Mouse (Mus musculus): ENCODE measurements around the gene Ppp2r5a.

The Ppp2r5a gene

GRCm38 (mm10) chr1:191380843-191381242 is 22.2 kb downstream of the Ppp2r5a start:
- DNase-seq (ENCODE audit: low spot score in 2 of 2): no peak

GRCm38 (mm10) chr1:191378080-191378479 is 25.0 kb downstream of the Ppp2r5a start:
- DNase-seq (ENCODE audit: low spot score in 2 of 2): no peak

- no peak for DNase-seq (ENCODE audit: low spot score in 2 of 2)
Observed at GRCm38 (mm10) chr1:191375644-191375998, 27.5 kb downstream of the Ppp2r5a start.

- no peak for DNase-seq (ENCODE audit: low spot score in 2 of 2)
Observed at GRCm38 (mm10) chr1:191374993-191375643, 28.0 kb downstream of the Ppp2r5a start.

- DNase-seq (ENCODE audit: low spot score in 2 of 2): no peak
Observed at GRCm38 (mm10) chr1:191369140-191369539, 33.9 kb downstream of the Ppp2r5a start.

- no peak for DNase-seq (ENCODE audit: low spot score in 2 of 2)
Observed at GRCm38 (mm10) chr1:191368193-191368592, 34.9 kb downstream of the Ppp2r5a start.

GRCm38 (mm10) chr1:191364477-191364876 is 38.6 kb downstream of the Ppp2r5a start:
- DNase-seq (ENCODE audit: low spot score in 2 of 2): no peak

GRCm38 (mm10) chr1:191362412-191362811 is 40.7 kb downstream of the Ppp2r5a start:
- DNase-seq (ENCODE audit: low spot score in 2 of 2): no peak

- no peak for DNase-seq (ENCODE audit: low spot score in 2 of 2)
Observed at GRCm38 (mm10) chr1:191359478-191359877, 43.6 kb downstream of the Ppp2r5a start.

- DNase-seq (ENCODE audit: low spot score in 2 of 2): no peak
Observed at GRCm38 (mm10) chr1:191356936-191357335, 46.1 kb downstream of the Ppp2r5a start.

- DNase-seq (ENCODE audit: low spot score in 2 of 2): no peak
Observed at GRCm38 (mm10) chr1:191353836-191354235, 49.2 kb downstream of the Ppp2r5a start.

GRCm38 (mm10) chr1:191352786-191353488 is 50.1 kb downstream of the Ppp2r5a start:
- DNase-seq (ENCODE audit: low spot score in 2 of 2): peak in 1 of 2 experiments; percentile 35

GRCm38 (mm10) chr1:191350355-191350754 is 52.7 kb downstream of the Ppp2r5a start:
- DNase-seq (ENCODE audit: low spot score in 2 of 2): no peak

GRCm38 (mm10) chr1:191349486-191350037 is 53.5 kb downstream of the Ppp2r5a start:
- no peak for DNase-seq (ENCODE audit: low spot score in 2 of 2)

GRCm38 (mm10) chr1:191348996-191349395 is 54.1 kb downstream of the Ppp2r5a start:
- DNase-seq (ENCODE audit: low spot score in 2 of 2): no peak

- DNase-seq (ENCODE audit: low spot score in 2 of 2): no peak
Observed at GRCm38 (mm10) chr1:191348592-191348991, 54.5 kb downstream of the Ppp2r5a start.

- DNase-seq (ENCODE audit: low spot score in 2 of 2): no peak
Observed at GRCm38 (mm10) chr1:191347602-191348001, 55.5 kb downstream of the Ppp2r5a start.

- DNase-seq (ENCODE audit: low spot score in 2 of 2): no peak
Observed at GRCm38 (mm10) chr1:191340530-191340929, 62.5 kb downstream of the Ppp2r5a start.

- no peak for DNase-seq (ENCODE audit: low spot score in 2 of 2)
Observed at GRCm38 (mm10) chr1:191339876-191340275, 63.2 kb downstream of the Ppp2r5a start.

- DNase-seq (ENCODE audit: low spot score in 2 of 2): no peak
Observed at GRCm38 (mm10) chr1:191334500-191334899, 68.6 kb downstream of the Ppp2r5a start.

- DNase-seq (ENCODE audit: low spot score in 2 of 2): no peak
Observed at GRCm38 (mm10) chr1:191330356-191330755, 72.7 kb downstream of the Ppp2r5a start.

- DNase-seq (ENCODE audit: low spot score in 2 of 2): no peak
Observed at GRCm38 (mm10) chr1:191328019-191328441, 75.0 kb downstream of the Ppp2r5a start.

GRCm38 (mm10) chr1:191327258-191327657 is 75.8 kb downstream of the Ppp2r5a start:
- no peak for DNase-seq (ENCODE audit: low spot score in 2 of 2)

Data from frontal cortex, postnatal 14 days (tissue).